Mouse (Mus musculus) thymus, adult 2 months (tissue): ENCODE measurements at regions not wholly inside any gene's neighbourhood (a gene's known extent, or its start where the extent isn't known, plus 50 kb on each side); places are given as distances from the start of the nearest gene placed in this dataset.

Source experiments
- CTCF ChIP-seq: fragments of 200-500 bp; IDR thresholded peaks from 2 replicates; pipeline ENCODE4 v1.5.1; 2012; ENCODE audit warnings: mild to moderate bottlenecking, control low read depth, low read length, moderate library complexity, borderline replicate concordance; ENCODE audit not compliant: control insufficient read depth, poor library complexity, insufficient read depth; ENCODE audit errors: extremely low read depth
- POLR2A ChIP-seq: fragments of 200-500 bp; IDR thresholded peaks from 2 replicates; pipeline ENCODE4 v1.6.1; 2012; ENCODE audit warnings: mild to moderate bottlenecking, low read length, control low read depth, moderate library complexity; ENCODE audit not compliant: control insufficient read depth, poor library complexity, insufficient read depth; ENCODE audit errors: extremely low read depth

DNA sequence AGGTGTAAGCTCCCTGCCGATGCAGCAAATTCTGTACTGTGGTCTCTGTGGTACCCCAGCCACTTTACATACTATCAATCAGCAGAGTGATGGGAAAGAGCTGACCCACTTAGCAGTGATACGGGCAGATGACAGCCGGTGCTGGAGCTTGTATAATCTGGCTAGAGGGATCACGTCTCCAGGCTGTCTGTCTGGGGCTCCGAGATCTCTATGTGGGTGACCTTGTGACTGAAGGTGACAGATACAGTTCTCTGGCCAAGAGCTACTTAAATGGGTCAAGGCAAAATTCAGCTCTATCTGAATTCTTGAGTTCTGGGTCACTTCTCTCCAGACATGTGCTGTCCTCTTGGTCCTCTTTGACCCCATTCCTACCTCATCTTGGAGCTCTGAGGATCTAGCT is 216.1 kb upstream of the Nlrp1b start:
- TF ChIP-seq POLR2A, result no peak
- TF ChIP-seq CTCF, result no peak
